Mouse (Mus musculus) adrenal gland, postnatal 25 days (tissue): ENCODE measurements around the gene Pex1. TPM values are rescaled to one million over a fixed set of nuclear protein-coding genes. Genes with fewer than 3 reads are reported as not detected.
"Not testable (repeated sequence)": the region's sequence is repeated elsewhere in the genome, so short reads cannot be mapped to it uniquely, and the experiment has no call there.

Source experiments
- DNase-seq: peaks from one replicate; pipeline ENCODE4 v3.0.0; 2021; ENCODE audit warnings: mixed read lengths
- long read RNA-seq: library from polyadenylated mRNA; stranded (forward); transcript quantifications from one replicate; pipeline ENCODE4 v2.0.0, GENCODE M21; 2021
- total RNA-seq: library from RNA; stranded (reverse); gene quantifications from 2 replicates; pipeline ENCODE4 v1.2.3, GENCODE M21; 2021

The Pex1 gene
- 55.4 and 68.8 TPM in 2 replicates for total RNA-seq
- long read RNA-seq, full-length matches to known transcripts: 8 of 33 reads
- long read RNA-seq, partial matches to known transcripts: 15 of 33 reads
- long read RNA-seq, other reads (novel, unspliced or antisense): 10 of 33 reads

DNA sequence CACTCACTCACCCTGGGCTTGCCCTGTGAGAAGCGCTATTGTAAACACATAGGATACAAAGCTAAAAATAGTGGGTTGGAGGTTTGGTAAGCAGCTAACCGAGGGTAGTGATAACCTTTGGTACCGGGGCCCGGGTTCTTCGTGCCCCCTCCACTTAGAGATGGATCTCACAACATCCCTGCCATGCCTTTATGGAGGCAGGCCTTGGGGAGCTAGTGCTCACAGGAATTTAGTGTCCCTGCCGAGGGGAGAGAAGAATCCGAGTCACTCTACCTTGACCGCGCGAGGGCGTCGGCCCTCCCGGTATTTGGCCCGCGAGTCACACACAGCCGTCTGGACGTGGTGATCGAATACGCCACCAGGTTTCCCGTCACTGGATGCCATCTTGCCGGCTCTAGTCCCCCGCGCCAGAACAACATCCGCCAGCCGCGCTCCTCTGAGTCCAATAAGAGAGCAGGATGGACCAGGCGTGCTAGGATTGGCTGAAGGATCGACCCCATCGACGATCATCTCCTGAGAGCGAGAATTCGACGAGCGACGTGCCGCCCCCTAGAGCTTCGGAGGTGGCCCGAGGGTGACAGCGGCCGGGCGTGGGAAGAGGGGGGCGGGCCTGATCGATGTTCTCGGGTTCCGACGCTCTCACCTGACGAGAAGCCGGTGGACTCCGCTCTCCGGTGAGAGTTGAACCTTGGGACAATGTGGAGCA, at the start of gene Pex1:
Pex1 (plus strand) TSS at position 374 of the 706 bp plus-strand sequence.
- peak; percentile 92 for DNase-seq

DNA sequence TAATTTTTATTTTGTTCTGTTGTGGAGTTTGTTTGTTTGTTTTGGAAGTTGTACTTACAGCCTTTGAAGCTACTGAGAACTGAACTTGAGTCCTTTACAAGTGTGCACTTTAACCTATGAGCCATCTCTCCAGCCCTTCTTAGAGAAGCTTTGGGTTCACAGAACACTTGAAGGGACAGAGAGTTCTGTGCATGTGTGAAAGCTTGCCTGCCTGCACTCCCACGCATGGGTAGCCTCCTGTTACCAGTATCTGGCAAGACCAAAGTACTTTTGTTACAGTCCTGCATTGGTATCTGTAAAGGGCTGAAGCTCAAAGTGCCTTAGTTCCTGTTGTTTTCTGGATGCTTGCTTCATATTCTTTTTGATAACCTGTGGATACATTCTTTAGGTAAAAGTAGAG, 49.6 kb upstream of the Pex1 start:
- no peak for DNase-seq

DNA sequence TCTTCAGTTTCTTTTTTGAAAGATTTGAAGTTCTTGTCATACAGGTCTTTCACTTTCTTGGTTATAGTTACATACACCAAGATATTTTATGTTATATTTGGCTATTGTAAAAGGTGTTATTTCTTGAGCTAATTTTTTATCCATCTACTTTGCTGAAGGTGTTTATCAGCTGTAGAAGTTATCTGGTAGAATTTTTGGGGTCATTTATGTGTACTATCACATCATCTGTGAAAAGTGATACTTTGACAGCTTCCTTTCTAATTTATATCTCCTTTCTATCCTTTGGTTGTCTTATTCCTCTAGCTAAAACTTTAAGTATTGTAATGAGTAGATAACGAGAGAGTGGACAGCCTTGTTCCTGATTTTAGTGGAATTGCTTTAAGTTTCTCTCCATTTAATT, 44.4 kb upstream of the Pex1 start:
- no peak for DNase-seq

DNA sequence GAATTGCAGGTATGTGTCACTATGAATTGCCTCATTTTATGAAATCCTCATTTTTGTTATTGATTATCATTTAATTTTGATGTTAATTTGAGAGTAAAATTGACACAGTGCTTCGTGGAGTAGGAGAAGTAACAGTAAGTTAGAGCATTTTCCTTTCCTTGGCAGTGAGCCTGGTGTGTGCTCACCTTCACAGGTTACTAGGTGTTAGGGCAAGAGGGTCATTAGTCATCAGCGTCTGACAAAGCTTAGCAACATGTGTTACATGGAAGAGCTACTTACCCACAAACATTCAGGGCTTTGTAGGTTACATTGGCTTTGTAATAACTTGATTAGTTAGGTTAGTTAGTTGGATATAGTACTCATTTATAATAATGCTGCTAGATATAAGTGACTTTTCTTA, 41.7 kb upstream of the Pex1 start:
- no peak for DNase-seq

DNA sequence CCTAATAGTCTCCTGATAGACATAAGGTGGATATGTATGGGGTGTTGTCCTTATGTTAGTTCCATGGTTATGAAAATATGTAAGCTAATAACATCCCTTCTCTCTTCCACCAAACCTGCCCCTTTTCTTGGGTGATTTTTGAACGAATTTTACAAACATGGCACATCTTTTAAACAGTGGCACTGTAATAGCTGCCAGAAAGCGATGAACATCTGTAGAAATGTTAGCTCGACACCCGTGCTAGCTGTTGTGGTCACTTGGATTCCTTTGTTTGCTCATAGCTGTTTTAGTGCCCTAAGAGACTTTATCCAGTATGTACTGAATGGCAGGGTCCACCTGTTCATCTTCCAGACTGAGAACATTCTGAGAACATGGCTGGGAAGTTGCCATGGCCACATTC, 24.6 kb upstream of the Pex1 start, which contains the start of gene 1700109H08Rik:
1700109H08Rik (plus strand) TSS at position 301 of the 400 bp plus-strand sequence.
- DNase-seq: no peak

DNA sequence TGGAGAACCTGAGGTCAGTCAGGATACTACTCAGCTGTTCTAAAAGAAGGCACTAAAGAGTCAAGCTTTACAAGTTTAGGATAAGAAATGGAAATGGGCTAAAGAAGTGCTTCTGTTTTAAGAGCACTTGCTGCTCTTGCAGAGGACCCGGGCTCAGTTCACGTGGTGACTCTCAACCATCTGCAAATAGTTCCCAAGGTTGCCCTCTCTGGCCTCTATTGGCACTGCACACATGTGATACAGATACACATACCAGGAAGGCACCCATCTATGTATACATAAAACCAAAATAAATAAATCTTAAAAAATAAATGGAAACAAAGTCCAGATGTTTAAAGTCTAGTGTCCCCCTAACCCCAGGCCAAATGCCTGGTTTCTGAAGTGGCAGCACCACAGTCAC, 21.0 kb upstream of the Pex1 start:
- no peak for DNase-seq

DNA sequence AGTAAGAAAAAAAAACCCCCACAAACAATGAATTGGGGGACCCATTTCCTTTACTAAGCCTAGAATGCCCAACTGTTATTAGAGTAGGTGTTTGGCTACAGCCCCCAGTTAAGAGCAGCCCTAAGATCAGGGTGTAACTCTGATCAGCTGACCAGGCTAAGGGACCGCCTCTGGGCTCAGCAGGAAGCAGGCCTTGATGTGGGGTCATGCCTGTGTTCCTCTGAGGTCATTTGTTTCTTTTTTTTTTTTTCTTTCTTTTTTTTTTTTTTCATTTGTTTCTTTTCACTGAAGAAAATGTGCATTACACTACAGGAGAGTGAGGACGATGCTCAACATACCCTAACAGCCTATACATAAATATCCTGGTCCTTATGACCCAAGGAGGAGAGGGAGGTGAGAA, 17.9 kb upstream of the Pex1 start:
- no peak for DNase-seq

DNA sequence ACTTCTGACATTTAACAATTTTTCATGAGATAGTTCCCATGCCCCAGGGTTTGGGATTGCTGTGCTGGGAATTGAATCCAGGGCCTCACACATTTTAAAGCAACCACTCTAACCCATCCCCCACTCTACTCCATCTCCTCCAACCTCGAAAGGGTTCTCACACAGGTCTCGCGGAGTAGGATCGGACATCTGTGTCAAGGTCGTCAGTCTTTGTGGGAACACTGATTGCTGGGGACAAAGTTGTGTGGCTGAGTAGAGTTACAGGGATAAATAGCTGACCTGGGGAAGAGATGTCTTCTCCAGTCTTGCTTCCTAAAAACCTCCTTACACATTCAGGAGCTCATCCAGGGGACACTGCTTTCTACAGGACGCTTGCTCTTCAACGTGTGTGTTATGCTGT, 16.8 kb upstream of the Pex1 start:
- no peak for DNase-seq

DNA sequence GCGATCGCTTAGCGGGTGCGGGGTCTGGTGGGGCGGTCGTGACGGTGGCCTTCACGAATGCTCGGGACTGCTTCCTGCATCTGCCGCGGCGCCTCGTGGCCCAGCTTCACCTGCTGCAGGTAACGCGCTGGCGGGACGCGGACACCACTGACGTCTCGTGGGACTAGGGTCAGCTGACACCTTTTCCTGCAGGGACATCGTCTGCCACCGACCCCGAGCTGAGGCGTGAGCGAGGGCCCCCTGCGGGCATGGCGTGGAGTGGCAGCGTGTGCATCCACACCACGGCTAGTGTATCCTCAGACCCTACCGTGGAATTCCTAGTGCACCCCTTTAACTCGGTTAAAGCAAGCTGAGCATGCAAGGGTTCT, 517 bp downstream of the Pex1 start, which contains the start of gene Rbm48:
Rbm48 (minus strand) TSS at position 187 of the 368 bp plus-strand sequence.
- DNase-seq: peak; percentile 80

DNA sequence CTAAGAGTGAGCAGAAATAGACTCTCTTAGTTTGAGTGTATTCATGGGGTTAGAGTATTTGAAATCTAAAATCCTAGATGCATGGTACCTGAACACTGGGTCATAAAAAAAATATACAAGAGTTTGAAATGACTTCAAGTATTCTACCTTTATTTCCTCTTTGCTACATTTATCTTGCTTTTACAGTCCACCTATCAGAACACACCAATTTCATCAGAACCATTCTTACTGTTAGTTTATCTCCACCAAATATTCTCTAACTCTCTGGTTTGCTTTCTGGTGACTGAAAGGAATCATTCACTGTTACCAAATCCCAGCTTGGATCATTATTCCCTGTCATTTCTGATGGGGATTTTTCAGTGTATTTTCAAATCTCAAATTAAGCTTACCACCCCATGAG, 1.3 kb downstream of the Pex1 start:
- DNase-seq: no peak

DNA sequence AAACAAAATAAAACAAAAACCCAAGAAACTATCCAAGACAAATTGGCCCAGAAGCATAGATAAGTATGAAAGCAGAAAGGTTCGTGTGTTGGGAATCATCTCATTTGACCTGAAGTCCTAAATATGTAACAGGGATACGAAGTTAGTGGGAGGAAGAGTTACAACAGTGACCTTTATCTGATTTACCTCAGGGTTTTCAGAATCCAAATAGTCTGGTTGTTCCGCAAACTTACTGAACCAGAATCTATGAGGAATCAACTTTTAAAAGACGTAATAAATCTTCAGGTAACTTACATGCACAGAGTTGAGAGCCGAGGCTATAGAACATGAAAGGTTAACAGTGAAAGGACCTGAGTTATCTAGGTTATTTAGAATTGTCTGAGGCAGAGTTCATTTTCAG, 2.9 kb downstream of the Pex1 start:
- no peak for DNase-seq

DNA sequence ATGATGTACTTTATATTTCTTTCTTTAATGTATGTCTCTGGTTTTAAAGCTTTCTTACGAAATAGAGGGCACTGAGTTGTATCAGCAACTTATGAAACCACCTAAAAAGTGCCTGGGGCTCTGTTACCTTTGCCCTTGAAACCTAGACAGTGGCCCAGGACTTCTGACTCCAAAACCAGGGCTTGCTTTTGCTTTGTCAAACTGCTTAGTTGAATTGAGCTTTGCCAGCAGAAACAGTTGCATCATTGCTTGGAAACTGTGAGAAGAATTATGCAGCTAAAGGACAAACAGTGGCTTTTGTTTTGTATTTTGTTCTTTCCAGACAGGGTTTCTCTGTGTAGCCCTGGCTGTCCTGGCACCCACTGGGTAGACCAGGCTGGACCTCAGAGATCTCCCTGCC, 4.4 kb downstream of the Pex1 start:
- DNase-seq: no peak

DNA sequence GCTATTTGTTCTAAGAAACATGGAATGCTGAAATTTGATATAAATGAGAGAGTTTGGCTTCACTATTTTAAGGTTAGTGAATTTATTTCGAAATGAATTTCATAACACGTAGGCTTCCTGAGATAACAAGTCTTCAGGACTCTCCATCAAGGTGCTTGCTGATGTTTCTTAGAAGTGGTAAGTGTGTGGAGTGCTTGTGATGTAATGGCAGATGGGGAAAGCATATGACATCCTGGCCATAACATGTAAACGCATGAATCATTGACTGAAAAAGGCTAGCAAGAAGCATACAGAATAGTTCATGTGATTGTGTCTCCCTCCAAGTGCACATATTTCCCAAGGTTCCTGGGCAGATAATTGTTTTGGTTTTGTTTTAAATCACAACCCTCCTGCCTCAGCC, 4.9 kb downstream of the Pex1 start:
- no peak for DNase-seq

DNA sequence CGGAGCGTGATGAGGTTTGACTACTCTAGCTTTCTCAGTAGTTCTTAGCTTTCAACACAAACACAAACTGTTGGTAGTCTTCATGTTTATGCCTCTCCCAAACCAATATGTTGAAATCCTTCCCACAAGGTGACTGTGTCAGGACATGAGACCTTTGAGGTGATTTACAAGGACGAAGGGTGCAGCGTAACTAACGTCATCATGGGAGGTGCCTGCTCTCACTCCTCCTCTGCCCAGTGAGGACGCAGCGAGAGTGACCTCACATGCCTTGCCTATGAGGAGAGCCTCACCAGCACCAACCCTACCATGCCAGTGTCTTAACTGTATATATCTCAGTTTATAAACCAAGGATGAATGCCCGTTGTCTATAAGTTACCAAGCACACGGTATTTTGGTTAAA, 11.2 kb downstream of the Pex1 start:
- no peak for DNase-seq

DNA sequence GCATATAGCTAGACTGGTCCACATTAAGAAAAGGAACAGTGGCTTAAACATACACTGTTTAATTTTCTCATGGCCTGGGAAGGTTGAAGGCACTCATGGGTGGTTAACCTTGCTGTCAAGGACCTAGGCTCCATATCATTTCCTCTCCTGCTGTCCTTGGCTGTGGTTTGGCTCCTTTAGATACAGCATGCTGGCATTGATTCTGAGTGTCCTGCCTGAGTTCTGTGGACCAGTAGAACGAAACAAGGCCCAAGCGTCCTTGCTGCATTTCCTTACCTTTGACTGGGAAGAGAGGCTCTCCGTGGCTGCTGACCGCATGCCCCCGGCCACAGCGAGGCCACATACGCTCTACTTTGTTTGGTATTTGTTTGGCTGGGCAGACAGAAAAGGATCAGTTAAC, 13.4 kb downstream of the Pex1 start:
- no peak for DNase-seq

DNA sequence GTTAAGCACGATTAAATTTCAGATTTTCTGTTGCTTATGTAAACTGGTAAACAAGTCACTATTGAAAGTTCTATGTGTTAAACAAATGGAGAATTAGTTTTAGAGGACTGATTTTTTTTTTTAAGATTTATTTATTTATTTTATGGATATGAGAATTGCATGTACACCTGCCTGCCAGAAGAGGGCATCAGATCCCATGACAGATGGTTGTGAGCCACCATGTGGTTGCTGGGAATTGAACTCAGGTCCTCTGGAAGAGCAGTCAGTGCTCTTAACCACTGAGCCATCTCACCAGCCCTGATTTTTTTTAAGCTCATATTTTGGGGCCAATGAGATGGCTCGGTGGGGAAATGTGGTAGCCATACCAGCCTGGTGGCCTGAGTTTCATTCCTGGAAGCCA, 16.0 kb downstream of the Pex1 start:
- DNase-seq: not testable (repeated sequence)

DNA sequence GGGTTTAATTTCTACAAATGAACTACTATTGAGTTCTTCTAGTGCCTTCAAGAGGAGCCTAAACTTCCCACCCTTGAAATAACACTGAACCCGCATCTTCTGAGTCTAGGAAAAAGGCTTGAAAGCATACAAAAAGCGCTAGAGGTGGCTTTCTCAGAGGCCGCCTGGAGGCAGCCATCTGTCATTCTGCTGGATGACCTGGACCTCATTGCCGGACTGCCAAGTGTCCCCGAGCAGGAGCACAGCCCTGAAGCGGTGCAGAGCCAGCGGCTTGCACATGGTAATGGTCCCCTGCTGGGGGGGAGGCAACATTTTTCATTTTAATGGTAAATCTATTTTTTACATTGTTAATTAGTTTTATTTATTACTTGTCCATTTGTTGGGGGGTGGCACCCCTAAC, 24.6 kb downstream of the Pex1 start:
- no peak for DNase-seq

DNA sequence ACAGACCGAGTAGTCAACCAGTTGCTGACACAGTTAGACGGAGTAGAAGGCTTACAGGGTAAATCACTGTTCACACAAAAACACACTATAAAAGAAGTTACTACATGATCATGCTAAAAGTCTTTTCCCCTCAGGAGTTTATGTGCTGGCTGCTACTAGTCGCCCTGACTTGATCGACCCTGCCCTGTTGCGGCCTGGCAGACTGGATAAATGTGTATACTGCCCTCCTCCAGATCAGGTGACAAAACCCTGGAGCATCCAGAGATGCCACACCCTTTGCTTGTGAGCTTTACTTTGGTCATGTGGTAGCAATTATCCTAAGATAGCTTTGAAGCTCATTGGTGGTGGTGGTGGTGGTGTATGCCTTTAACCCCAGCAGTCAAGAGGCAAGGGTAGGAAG, 34.2 kb downstream of the Pex1 start:
- DNase-seq: no peak

DNA sequence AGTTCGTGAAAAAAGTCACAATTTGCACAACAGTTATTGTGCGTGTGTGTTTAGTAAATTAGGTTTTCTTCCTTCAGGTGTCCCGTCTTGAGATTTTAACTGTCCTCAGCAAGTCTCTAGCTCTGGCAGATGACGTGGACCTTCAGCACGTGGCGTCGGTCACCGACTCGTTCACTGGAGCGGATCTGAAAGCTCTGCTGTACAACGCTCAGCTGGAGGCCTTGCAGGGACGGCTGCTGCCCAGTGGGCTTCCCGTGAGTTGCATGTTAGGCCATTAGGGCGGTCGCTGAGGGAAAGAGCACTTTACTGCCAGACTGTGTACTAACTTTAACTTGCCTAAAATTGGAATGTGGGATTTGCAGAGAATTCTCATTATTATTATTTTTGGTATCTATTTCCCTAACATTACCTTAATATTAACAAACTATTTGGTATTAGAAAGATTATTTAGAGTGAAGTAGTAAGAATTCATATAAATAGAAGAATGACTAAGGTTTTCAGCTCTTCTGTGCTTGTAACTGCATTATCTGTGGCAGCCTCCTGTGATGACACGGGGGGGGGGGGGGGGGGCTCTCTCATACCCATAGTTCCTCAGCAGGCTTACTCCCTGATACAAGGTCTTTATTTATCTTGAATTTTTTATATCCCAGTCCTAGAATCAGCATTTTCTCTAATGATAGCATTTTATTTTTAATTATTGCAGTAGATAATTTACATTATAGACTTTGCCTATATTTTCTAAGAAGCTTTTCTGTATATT, 35.8 kb downstream of the Pex1 start:
- DNase-seq: no peak

DNA sequence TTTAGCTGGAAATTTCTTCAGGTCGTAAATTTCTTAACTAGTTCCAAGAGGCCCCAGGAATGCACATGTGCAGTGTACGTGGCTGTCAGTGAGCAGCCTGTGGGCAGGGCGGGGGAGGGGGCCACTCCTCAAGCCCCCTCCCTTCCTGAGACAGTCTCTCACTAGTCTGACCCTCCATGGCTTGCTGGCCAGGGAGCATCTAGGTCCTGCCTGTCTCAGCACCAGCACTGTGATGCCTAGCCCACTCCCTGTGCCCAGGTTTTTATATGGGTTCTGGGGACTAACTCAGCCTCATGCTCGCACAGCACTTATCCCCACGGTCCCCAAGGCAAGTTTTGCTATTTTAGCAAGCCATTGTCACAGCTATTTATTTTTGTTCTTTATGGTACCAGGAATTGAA, 36.4 kb downstream of the Pex1 start:
- no peak for DNase-seq

DNA sequence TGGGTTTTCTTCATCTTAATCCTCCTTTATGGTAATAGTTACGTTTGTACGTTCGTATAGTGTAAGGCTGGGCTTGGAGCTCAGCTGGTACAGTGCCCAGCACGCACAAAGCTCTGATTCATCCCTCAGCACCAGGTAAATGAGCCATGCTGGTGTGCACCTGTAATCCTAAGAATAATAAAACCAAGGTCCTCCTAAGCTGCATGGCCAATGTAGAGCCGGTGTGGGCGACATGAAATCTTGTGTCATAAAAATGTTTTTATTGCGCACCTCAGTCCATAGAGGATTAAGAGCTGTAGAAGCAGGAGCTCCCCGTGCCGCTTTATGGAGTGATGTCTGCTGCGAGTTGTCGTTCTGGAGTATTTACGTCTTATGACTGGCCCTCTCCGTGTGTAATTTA, 37.4 kb downstream of the Pex1 start:
- no peak for DNase-seq

DNA sequence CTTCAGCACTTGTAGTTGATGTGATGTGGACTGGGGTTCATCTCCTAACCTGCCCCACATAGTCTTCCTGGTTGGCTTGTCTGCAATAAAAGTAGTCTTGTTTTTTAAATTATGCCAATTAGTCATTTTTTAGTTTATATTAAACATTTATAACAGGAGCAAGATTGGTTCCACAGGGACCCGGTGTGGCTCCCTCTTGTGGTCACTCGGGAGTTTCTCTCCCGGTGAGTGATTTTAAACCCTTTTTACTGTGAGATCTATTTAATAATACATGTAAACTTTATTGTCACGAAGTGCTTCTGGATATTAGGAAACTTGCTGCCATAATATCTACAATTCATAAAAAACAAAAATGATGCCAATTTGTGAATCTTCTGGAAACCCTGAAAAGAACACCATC, 38.1 kb downstream of the Pex1 start:
- DNase-seq: peak; percentile 13

DNA sequence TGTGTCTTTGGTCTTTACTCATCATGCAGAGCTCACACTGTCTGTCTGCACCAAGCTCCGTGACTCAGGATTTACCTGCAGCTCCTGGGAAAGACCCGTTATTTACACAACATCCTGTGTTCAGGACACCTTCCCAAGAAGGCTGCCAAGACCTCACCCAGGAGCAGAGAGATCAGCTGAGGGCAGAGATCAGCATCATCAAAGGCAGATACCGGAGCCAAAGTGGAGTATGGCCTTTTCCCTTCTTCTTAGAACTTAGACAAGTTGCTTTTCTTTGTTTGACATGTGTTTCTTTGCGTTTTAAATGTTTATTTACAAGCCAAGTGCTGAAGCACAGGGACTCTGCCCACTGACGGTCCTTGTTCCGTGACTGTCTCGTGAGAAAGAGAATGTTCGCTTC, 39.4 kb downstream of the Pex1 start:
- DNase-seq: no peak

DNA sequence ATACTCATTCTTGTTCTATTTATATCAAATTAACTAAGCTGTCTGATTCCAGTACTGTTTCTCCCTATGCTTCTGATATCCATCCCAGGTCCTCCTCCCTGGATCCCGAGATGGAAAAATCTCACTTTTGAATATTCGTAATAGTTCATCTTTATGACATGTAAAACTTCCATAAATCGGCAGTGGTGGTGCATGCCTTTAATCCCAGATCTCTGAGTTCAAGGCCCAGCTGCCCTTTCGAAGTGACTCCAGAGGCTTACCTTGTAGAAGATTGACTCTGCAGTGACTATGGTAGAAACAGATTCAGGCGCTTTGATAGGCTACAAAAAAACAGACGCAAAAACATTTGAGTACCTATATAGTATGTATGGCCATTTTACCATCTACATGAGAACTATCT, 48.8 kb downstream of the Pex1 start:
- DNase-seq: no peak
